Mouse (Mus musculus): ENCODE measurements around the gene Hoxc13. TPM values are rescaled to one million over a fixed set of nuclear protein-coding genes. Genes with fewer than 3 reads are reported as not detected.

The Hoxc13 gene
- polyA plus RNA-seq, 1 experiment: not detected

DNA sequence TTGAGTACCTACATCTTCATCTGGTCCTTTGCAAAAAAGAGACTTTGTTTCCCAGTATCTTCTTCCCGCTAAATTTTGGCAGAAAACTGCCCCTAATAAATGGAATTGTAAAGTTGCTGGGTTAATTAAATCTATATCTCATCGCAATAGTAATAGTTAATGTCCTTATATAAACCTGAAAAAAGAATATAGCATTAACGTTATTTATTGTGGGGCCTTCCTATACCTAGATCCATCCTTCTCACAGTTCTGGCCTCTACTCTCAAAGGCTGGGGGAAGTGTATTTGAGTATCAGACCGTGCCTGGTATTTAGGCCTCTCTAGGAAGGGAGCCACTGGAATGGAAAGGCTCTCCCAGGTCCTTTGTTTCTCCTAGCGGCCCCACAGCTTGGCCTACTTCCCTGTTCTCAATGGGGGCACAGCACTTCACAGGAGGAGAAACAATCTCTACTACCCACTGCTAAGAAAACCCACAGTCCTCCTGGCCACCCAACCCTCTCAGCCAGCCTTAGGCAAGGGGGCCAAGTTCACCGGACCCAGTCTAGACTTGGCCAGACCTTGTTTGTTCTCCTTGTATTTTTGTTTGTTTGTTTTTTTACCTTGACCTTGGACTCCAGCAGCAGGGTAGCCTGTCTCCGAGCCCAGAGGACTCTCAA is 2.2 kb upstream of the Hoxc13 start:
- H3K9me3 ChIP-seq: peaks cover 3% of the 10 kb centered on the region; the same call in 1 of the 2 replicates
- TF ChIP-seq FLI1 (IDR thresholded peaks at IDR 0.05; ENCODE audit: low read length) (no peak), GATA1 (IDR thresholded peaks at IDR 0.05; ENCODE audit: borderline replicate concordance, low read length) (no peak)
- no peak overlapping the region for H3K4me3 ChIP-seq (replicated peaks)
- peaks cover 11% of the 10 kb centered on the region; the same call in 1 of the 2 replicates for H3K4me1 ChIP-seq
- H3K27me3 ChIP-seq (replicated peaks): peaks cover 98% of the 10 kb centered on the region
- H3K36me3 ChIP-seq (replicated peaks; ENCODE audit: low read length): no peaks in the 10 kb centered on the region

GRCm38 (mm10) chr15:102919336-102920180 is 1.3 kb upstream of the Hoxc13 start:
- no peak overlapping the region for H3K4me3 ChIP-seq (replicated peaks)
- H3K4me1 ChIP-seq: peaks cover 11% of the 10 kb centered on the region; the same call in 1 of the 2 replicates
- peaks cover 96% of the 10 kb centered on the region for H3K27me3 ChIP-seq (replicated peaks)
- H3K36me3 ChIP-seq (replicated peaks; ENCODE audit: low read length): no peaks in the 10 kb centered on the region
- TF ChIP-seq GATA1 (IDR thresholded peaks at IDR 0.05; ENCODE audit: borderline replicate concordance, low read length) (no peak), FLI1 (IDR thresholded peaks at IDR 0.05; ENCODE audit: low read length) (no peak)
- H3K9me3 ChIP-seq: peaks cover 3% of the 10 kb centered on the region; the same call in 1 of the 2 replicates

DNA sequence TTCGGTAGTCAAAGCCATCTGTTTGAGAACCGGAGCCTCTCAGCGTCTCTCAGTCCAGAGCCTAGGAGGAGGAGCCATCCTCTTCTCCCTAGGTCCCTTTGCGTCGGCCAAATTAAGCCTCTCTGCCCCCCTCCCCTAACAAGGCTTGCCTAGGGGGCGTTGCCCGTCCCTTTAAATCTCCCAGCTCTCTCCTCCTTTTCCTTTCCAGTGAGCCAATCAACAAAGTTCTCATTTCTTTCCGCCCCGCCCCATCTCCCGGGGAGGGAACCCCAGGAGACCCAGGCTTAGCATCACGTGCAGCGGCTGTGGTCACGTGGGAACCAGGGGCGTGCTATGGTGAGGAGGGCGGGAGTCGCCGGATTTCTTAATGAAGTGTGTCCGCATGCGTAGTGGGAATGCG is 284 bp upstream of the Hoxc13 start:
- Histone ChIP-seq H3K9me3 (peaks cover 3% of the 10 kb centered on the region; the same call in 1 of the 2 replicates), H3K4me1 (peaks cover 11% of the 10 kb centered on the region; the same call in 1 of the 2 replicates), H3K4me3 (replicated peaks) (peak overlapping the region; percentile 33), H3K36me3 (replicated peaks; ENCODE audit: low read length) (no peaks in the 10 kb centered on the region), H3K27me3 (replicated peaks) (peaks cover 95% of the 10 kb centered on the region)
- TF ChIP-seq GATA1 (IDR thresholded peaks at IDR 0.05; ENCODE audit: borderline replicate concordance, low read length) (no peak), FLI1 (IDR thresholded peaks at IDR 0.05; ENCODE audit: low read length) (no peak)

DNA sequence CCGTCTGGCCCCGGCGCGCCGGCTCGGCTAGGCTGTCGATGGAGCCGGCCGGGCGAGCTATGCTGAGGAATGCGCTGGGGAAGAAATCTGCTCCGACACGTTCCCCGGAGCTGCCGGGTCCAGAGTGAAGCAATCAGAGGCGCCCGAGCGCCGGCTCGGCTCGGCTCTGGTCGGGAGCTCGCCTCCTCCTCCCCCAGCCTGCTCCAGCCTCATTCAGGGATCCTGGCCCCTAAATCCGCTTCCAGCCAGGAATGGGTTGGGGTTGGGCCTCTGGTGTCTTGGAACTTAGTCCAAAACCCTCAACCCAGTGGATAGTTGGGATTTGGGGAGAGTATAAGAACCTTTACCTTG is 1.1 kb downstream of the Hoxc13 start:
- TF ChIP-seq GATA1 (IDR thresholded peaks at IDR 0.05; ENCODE audit: borderline replicate concordance, low read length) (no peak), FLI1 (IDR thresholded peaks at IDR 0.05; ENCODE audit: low read length) (no peak)
- no peaks in the 10 kb centered on the region for H3K36me3 ChIP-seq (replicated peaks; ENCODE audit: low read length)
- H3K4me3 ChIP-seq (replicated peaks): no peak overlapping the region
- peaks cover 95% of the 10 kb centered on the region for H3K27me3 ChIP-seq (replicated peaks)
- peaks cover 11% of the 10 kb centered on the region; the same call in 1 of the 2 replicates for H3K4me1 ChIP-seq
- peaks cover 3% of the 10 kb centered on the region; the same call in 1 of the 2 replicates for H3K9me3 ChIP-seq

GRCm38 (mm10) chr15:102922636-102923500 is 2.0 kb downstream of the Hoxc13 start:
- no peak for TF ChIP-seq FLI1 (IDR thresholded peaks at IDR 0.05; ENCODE audit: low read length)
- TF ChIP-seq GATA1 (IDR thresholded peaks at IDR 0.05; ENCODE audit: borderline replicate concordance, low read length): no peak
- peaks cover 95% of the 10 kb centered on the region for H3K27me3 ChIP-seq (replicated peaks)

GRCm38 (mm10) chr15:102927032-102927645 is 6.2 kb downstream of the Hoxc13 start:
- Histone ChIP-seq H3K4me3 (replicated peaks) (no peak overlapping the region), H3K36me3 (replicated peaks; ENCODE audit: low read length) (no peaks in the 10 kb centered on the region), H3K9me3 (no peaks in the 10 kb centered on the region), H3K27me3 (replicated peaks) (peaks cover 92% of the 10 kb centered on the region), H3K4me1 (no peaks in the 10 kb centered on the region)
- TF ChIP-seq FLI1 (IDR thresholded peaks at IDR 0.05; ENCODE audit: low read length) (no peak), GATA1 (IDR thresholded peaks at IDR 0.05; ENCODE audit: borderline replicate concordance, low read length) (no peak)

More at GRCm38 (mm10) chr15:102922636-102923500, 2.0 kb downstream of the Hoxc13 start:
- peaks cover 3% of the 10 kb centered on the region; the same call in 1 of the 2 replicates for H3K9me3 ChIP-seq
- H3K4me1 ChIP-seq: peaks cover 11% of the 10 kb centered on the region; the same call in 1 of the 2 replicates
- no peaks in the 10 kb centered on the region for H3K36me3 ChIP-seq (replicated peaks; ENCODE audit: low read length)
- no peak overlapping the region for H3K4me3 ChIP-seq (replicated peaks)

DNA sequence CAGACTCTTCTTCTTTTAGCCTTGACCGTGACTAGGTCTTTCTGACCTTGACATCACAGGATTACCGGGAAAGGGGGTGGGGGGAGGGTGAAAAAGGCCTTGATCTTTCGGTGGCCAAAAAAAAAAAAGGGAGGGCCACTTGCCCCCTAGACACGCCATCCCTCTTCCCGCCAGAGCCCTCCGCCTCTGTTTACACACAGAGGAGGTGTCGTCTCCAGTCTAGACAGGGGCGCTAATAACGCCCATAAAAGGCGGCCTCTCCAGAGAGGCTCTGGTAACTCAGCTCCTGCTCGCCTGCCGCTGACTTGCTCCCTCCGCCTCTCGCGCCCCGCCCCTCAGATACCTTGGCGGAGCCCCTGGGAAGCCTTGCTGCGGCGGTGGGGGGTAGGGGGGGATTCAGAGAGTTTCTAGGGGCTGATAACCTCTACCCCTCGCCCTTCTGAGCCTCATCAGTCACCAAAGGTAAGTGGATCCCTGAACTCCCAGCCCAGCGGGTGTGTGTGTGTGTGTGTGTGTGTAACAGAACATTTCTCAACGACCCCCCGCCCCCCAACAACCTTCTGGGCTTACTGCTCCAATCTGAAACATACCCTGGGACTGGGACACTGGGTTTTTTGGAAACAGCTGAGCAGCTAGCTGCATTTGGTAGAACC is 10.9 kb downstream of the Hoxc13 start:
- Histone ChIP-seq H3K4me1 (peaks cover 2% of the 10 kb centered on the region; the same call in 1 of the 2 replicates), H3K36me3 (replicated peaks; ENCODE audit: low read length) (no peaks in the 10 kb centered on the region), H3K9me3 (0 out of 2 replicates have a peak, but pooled peaks cover under 1% of the 10 kb centered on the region), H3K27me3 (replicated peaks) (peaks cover 97% of the 10 kb centered on the region), H3K4me3 (replicated peaks) (no peak overlapping the region)
- no peak for TF ChIP-seq GATA1 (IDR thresholded peaks at IDR 0.05; ENCODE audit: borderline replicate concordance, low read length)
- TF ChIP-seq FLI1 (IDR thresholded peaks at IDR 0.05; ENCODE audit: low read length): no peak

DNA sequence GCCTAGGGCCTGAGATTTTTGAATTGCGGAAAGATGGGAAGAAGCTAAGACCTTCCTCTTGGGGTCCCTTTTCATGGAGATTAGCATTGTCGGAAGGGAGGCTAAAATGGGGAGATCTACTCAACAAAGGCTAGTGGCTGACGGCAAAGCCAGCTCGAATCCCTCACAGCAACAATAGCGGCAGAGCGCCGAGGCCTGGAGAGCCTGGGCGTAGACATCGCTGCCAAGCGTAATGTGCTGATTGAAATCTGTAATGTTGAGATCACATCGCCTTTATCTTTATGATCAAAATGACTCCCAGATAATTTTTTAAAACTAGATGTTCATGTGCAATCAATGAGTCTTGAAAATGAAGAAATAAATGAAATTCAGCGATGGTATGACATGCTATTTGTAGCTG is 13.5 kb downstream of the Hoxc13 start:
- Histone ChIP-seq H3K9me3 (0 out of 2 replicates have a peak, but pooled peaks cover 3% of the 10 kb centered on the region), H3K36me3 (replicated peaks; ENCODE audit: low read length) (no peaks in the 10 kb centered on the region), H3K27me3 (replicated peaks) (peaks cover 97% of the 10 kb centered on the region), H3K4me3 (replicated peaks) (no peak overlapping the region), H3K4me1 (peaks cover 6% of the 10 kb centered on the region; the same call in 1 of the 2 replicates)
- TF ChIP-seq GATA1 (IDR thresholded peaks at IDR 0.05; ENCODE audit: borderline replicate concordance, low read length): no peak
- TF ChIP-seq FLI1 (IDR thresholded peaks at IDR 0.05; ENCODE audit: low read length): no peak

Measured in megakaryocyte, embryonic 14.5 days (primary cell).